Mouse (Mus musculus): ENCODE measurements around the gene Hist1h2bn. TPM values are rescaled to one million over a fixed set of nuclear protein-coding genes. Genes with fewer than 3 reads are reported as not detected.
"Not testable (repeated sequence)": the region's sequence is repeated elsewhere in the genome, so short reads cannot be mapped to it uniquely, and the experiment has no call there.

Gene Hist1h2bn
- polyA plus RNA-seq, 1 experiment = 9.6 TPM

DNA sequence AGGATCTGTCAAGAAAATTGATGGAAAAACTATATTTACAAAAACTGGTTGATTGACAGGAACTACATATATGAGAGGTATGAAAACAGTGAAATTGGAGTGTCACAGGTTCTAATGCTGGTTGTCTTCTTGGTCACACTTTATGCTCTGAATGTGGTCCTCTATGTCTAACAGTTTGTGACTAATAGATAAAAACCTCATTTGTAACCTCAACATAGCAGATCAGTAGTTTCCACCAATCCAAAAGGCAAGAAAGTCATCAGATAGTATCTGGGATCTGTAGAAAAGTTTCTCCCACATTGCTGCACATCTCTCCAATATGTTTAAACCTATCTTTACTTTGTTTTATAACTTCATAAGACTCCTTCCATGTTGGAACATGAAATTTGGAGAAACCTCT, 2.5 kb upstream of the Hist1h2bn start:
- TF ChIP-seq POLR2A (IDR thresholded peaks at IDR 0.05; ENCODE audit: low read depth, low read length) (no peak), CTCF (IDR thresholded peaks at IDR 0.05; ENCODE audit: borderline replicate concordance, insufficient read depth, low read length) (no peak)
- no peak overlapping the region for H3K27ac ChIP-seq (ENCODE audit: insufficient read depth, low read length)
- H3K4me3 ChIP-seq (ENCODE audit: insufficient read depth, low read length) = no peak overlapping the region
- H3K4me1 ChIP-seq (ENCODE audit: control insufficient read depth, insufficient read depth, low read length) = peaks cover 8% of the 10 kb centered on the region

DNA sequence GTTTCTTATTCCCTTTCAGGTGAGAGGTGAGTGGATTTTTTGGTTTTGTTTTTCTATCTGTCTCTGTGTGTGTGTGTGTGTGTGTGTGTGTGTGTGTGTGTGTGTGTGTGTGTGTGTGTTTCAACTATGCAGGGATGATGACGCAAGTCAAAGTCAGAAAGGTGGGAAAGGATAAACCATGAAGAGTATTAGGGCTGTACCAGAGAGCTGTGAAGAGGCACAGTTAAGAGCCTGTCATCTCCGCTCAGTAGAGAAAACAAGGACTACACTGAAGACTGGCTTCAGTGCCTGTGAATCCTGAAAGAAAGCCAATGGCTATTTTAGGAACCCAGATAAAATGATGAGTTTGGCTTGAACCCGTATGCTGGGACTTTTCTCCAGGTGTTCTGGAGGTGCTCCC, 2.1 kb upstream of the Hist1h2bn start:
- Histone ChIP-seq H3K4me1 (ENCODE audit: control insufficient read depth, insufficient read depth, low read length) (peaks cover 8% of the 10 kb centered on the region), H3K27ac (ENCODE audit: insufficient read depth, low read length) (no peak overlapping the region), H3K4me3 (ENCODE audit: insufficient read depth, low read length) (no peak overlapping the region)
- no peak for TF ChIP-seq CTCF (IDR thresholded peaks at IDR 0.05; ENCODE audit: borderline replicate concordance, insufficient read depth, low read length)
- no peak for TF ChIP-seq POLR2A (IDR thresholded peaks at IDR 0.05; ENCODE audit: low read depth, low read length)

DNA sequence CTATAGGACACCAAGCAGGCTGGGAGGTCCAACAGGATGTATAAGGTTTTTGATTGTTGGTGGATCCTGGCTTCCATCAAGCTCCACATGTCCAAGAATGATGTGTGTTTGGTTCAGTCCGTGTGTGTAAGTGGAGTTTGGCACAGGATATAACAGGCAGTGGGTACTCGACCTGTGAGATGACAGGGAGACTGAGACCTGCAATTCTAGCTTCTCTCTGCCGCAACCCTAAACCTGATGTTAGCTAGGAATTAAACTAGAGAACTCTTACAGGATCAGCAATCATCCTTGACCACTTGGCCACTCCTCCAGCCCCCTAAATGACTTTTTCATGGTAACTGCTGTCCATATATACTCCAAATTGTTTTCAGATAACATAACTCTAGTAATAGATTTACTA, 1.6 kb upstream of the Hist1h2bn start:
- Histone ChIP-seq H3K4me1 (ENCODE audit: control insufficient read depth, insufficient read depth, low read length) (peaks cover 6% of the 10 kb centered on the region), H3K4me3 (ENCODE audit: insufficient read depth, low read length) (no peak overlapping the region), H3K27ac (ENCODE audit: insufficient read depth, low read length) (peak overlapping the region; percentile 49)
- TF ChIP-seq POLR2A (IDR thresholded peaks at IDR 0.05; ENCODE audit: low read depth, low read length) (no peak), CTCF (IDR thresholded peaks at IDR 0.05; ENCODE audit: borderline replicate concordance, insufficient read depth, low read length) (no peak)

DNA sequence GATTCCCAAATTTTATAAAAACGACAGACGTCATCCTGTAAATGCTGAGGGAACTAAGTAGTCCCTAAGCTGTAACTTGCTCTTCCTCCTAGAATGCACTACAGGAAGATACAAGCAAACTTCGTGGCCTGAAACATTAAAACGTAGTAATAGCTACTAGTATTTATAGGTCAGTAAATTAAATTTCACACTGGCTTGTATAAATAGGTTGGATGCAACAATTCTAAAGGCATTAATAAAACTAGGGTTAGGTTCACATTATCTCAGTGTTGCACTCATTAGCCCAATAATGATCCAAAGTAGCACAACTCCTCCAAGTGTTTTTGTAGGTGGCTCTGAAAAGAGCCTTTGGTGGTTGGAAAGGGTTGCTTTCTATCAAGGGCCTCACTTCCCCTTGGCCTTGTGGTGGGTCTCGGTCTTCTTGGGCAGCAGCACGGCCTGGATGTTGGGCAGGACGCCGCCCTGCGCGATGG, 836 bp upstream of the Hist1h2bn start:
- Histone ChIP-seq H3K27ac (ENCODE audit: insufficient read depth, low read length) (peak overlapping the region; percentile 69), H3K4me1 (ENCODE audit: control insufficient read depth, insufficient read depth, low read length) (peaks cover 6% of the 10 kb centered on the region), H3K4me3 (ENCODE audit: insufficient read depth, low read length) (peak overlapping the region; percentile 49)
- TF ChIP-seq CTCF (IDR thresholded peaks at IDR 0.05; ENCODE audit: borderline replicate concordance, insufficient read depth, low read length) = no peak
- no peak; the same call in 1 of the 2 replicates for TF ChIP-seq POLR2A (IDR thresholded peaks at IDR 0.05; ENCODE audit: low read depth, low read length)

DNA sequence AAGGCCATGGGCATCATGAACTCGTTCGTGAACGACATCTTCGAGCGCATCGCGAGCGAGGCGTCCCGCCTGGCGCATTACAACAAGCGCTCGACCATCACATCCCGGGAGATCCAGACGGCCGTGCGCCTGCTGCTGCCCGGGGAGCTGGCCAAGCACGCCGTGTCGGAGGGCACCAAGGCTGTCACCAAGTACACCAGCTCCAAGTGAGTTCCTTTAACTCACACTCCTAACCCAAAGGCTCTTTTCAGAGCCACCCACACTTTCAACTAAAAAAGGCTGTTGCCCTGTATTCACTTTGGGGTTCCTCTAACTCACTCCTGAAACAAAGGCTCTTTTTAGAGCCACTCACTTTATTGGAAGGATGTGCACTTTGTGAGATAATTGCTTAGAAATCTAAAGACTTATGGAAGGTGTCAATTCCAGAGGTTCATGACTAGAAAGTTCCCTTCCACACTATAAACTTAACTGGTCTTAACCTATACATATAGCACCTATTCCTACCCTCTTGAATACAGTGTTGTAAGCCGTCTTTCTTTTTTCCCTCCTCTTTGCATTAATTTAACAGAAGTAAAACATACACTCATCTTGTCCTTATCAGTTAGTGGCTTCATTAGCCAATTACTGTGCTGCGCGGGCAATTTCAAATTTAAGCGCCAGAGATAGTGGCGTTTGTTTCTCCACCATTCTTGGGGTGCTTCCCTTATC, 525 bp downstream of the Hist1h2bn start:
- H3K4me1 ChIP-seq (ENCODE audit: control insufficient read depth, insufficient read depth, low read length) = not testable (repeated sequence)
- Histone ChIP-seq H3K4me3 (ENCODE audit: insufficient read depth, low read length) (peak overlapping the region; percentile 55), H3K27ac (ENCODE audit: insufficient read depth, low read length) (peak overlapping the region; percentile 71)
- peak; percentile 56; the same call in 1 of the 2 replicates for TF ChIP-seq POLR2A (IDR thresholded peaks at IDR 0.05; ENCODE audit: low read depth, low read length)

DNA sequence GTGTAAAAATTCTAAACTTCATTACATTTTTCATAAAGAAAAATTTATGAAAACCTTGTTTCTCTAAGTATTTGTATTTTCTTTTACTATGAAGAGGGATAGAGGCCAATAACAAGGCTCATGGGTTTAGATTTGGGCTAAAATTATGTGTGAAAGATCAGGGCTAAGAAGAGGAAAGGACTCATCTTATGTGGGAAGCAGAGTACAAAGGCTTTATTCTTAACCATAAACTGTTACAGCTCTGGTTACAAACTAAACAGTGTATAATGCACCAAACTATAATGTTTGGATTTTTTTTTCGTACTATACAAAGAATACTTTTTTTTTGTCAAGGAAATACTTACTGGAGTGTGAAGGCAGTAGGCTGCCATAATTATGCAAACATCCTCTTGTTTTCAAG, 1.8 kb downstream of the Hist1h2bn start:
- Histone ChIP-seq H3K27ac (ENCODE audit: insufficient read depth, low read length) (no peak overlapping the region), H3K4me1 (ENCODE audit: control insufficient read depth, insufficient read depth, low read length) (peaks cover 6% of the 10 kb centered on the region; the same call in 1 of the 2 replicates), H3K4me3 (ENCODE audit: insufficient read depth, low read length) (no peak overlapping the region)
- no peak for TF ChIP-seq POLR2A (IDR thresholded peaks at IDR 0.05; ENCODE audit: low read depth, low read length)
- TF ChIP-seq CTCF (IDR thresholded peaks at IDR 0.05; ENCODE audit: borderline replicate concordance, insufficient read depth, low read length) = no peak

DNA sequence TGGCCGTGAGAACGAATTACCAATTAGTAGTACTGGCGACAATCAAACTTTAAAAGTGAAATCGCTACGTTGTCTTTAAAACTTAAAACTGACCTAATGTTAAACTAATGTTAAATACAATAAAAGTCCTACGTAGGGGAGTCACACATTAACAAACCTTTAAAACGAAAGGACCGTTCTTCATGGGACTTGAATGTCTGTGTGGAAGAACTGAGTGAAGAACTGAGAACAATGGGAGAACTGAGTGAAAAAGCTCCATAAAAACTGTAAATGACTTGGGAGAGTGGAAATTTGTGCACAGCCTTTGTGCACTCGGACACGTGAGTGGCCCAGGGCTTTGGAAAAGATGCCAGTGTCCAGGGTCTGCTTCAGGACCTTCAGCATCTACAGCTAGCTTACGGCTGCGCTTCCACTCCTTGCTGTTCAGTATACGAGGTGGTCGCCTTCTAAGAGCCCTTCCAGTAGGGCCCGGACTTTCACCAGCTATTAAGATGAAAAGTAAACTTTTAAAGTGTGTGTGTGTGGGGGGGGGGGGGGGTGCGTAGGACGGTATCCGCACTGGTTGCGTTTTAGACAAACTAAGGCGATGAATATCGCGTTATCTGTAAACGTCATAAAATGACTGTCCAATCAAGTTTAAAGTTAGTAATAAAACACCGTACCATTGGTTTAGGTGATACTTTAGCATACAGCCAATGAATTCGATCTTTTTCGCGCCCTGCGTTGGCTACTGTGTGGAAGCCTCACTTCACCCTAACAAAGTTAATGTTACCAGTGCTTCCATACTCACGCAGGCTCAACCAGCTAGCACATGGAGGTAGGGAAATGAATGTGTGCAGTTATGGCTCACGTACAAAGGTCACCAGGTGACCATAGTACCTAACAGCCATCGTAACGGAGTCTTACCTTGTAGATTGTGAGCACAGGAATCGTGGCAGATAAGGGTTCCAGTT, 25.2 kb downstream of the Hist1h2bn start:
- no peaks in the 10 kb centered on the region for H3K4me1 ChIP-seq (ENCODE audit: control insufficient read depth, insufficient read depth, low read length)
- TF ChIP-seq POLR2A (IDR thresholded peaks at IDR 0.05; ENCODE audit: low read depth, low read length) (peak; percentile 98), CTCF (IDR thresholded peaks at IDR 0.05; ENCODE audit: borderline replicate concordance, insufficient read depth, low read length) (no peak)
- peak overlapping the region; percentile 63 for H3K27ac ChIP-seq (ENCODE audit: insufficient read depth, low read length)
- H3K4me3 ChIP-seq (ENCODE audit: insufficient read depth, low read length) = peak overlapping the region; percentile 62

DNA sequence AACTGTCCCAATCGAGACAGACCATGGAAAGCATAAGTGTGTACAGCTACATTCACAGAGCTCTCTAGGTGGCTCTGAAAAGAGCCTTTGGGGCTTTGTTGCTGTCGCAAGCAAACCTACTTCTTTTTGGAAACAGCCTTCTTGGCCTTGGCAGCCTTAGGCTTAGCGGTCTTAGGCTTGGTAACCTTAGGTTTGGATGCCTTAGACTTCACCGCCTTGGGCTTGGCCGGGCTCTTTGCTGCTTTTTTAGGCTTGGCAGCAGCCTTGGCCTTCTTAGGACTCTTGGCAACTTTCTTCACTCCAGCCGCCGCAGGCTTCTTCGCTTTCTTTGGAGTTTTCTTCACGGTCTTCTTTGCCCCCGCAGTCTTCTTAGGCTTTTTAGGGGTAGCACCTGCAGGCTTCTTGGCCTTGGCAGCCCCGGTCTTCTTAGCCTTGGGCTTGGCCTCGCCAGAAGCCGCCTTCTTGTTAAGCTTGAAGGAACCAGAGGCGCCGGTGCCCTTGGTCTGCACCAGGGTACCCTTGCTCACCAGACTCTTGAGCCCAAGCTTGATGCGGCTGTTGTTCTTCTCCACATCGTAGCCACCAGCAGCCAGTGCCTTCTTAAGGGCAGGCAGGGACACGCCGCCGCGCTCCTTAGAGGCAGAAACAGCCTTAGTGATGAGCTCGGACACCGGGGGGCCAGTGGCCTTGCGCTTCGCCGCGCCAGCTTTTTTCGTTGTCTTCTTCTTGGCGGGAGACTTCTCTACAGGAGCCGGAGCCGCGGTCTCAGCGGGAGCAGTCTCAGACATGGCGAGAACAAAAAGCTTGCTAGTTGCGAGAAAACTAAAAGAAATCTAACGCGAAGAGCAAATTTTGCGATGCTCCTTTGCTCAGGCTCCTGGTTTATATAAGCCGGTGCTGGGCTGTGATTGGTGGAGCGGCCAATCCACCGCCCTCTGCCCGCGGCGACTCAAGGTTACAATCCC, 26.1 kb downstream of the Hist1h2bn start, which contains the start of gene Hist1h1b:
Gene Hist1h1b, minus strand, starts transcription at position 859 of the 965 bp plus-strand sequence.
- TF ChIP-seq CTCF (IDR thresholded peaks at IDR 0.05; ENCODE audit: borderline replicate concordance, insufficient read depth, low read length) (no peak), POLR2A (IDR thresholded peaks at IDR 0.05; ENCODE audit: low read depth, low read length) (peak; percentile 94)
- Histone ChIP-seq H3K4me3 (ENCODE audit: insufficient read depth, low read length) (peak within 1 kb of the TSS; percentile 62), H3K27ac (ENCODE audit: insufficient read depth, low read length) (peak within 1 kb of the TSS; percentile 63), H3K4me1 (ENCODE audit: control insufficient read depth, insufficient read depth, low read length) (no peaks in the 10 kb centered on the region)

DNA sequence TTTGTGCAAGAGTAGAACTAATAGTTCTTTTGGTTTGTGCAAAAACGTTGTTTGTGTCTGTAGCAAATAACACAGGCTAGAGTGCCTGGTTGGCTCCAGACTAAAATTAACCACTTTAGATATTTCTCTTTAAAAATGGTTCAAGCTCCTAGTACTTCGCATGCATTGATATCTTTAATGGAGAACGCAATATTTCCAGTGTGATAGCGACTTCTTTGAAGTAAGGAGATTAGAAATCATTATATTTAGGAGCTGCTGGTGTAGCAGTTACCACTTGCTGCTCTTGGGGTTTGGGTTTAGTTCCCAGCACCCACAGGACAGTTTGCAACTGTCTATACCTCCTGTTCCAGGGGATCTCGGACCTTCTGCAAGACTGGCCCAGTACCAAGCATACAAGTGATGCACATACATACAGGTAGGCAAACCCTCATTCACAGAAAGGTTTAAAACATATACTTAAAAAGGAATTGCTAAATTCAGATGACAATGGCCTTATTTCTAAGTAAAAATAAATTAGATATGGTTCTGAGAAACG, 27.2 kb downstream of the Hist1h2bn start:
- H3K4me3 ChIP-seq (ENCODE audit: insufficient read depth, low read length) = no peak overlapping the region
- no peaks in the 10 kb centered on the region for H3K4me1 ChIP-seq (ENCODE audit: control insufficient read depth, insufficient read depth, low read length)
- no peak overlapping the region for H3K27ac ChIP-seq (ENCODE audit: insufficient read depth, low read length)
- no peak for TF ChIP-seq POLR2A (IDR thresholded peaks at IDR 0.05; ENCODE audit: low read depth, low read length)
- TF ChIP-seq CTCF (IDR thresholded peaks at IDR 0.05; ENCODE audit: borderline replicate concordance, insufficient read depth, low read length) = no peak

All from embryonic fibroblast, embryonic 13.5 days (primary cell).